Mouse (Mus musculus) cerebellum, adult 2 months (tissue): Measurements from ENCODE around the gene Klf2.

Experiments used
- CTCF ChIP-seq: fragments of 200-500 bp; IDR thresholded peaks from 2 replicates; pipeline ENCODE4 v1.5.1; 2011; ENCODE audit warnings: low read depth, mild to moderate bottlenecking, control low read depth, low read length, moderate library complexity, borderline replicate concordance; ENCODE audit not compliant: insufficient read depth
- POLR2A ChIP-seq: fragments of 200-500 bp; IDR thresholded peaks from 2 replicates; pipeline ENCODE4 v1.6.1; 2011; ENCODE audit warnings: low read length, control low read depth, borderline replicate concordance; ENCODE audit not compliant: insufficient read depth

- TF ChIP-seq CTCF (no peak), POLR2A (no peak)
Measured at GRCm38 (mm10) chr8:72322471-72322889, 3.6 kb downstream of the Klf2 start.
